Mouse (Mus musculus) testis, adult 2 months (tissue): ENCODE measurements around the gene Kirrel.

Source experiments
- CTCF ChIP-seq: fragments of 200-500 bp; IDR thresholded peaks from 2 replicates; pipeline ENCODE4 v1.5.1; 2012; ENCODE audit warnings: low read depth, mild to moderate bottlenecking, inconsistent platforms, low read length, moderate library complexity; ENCODE audit not compliant: control insufficient read depth, insufficient read depth, insufficient replicate concordance
- POLR2A ChIP-seq: fragments of 200-500 bp; IDR thresholded peaks from 2 replicates; pipeline ENCODE4 v1.6.1; 2012; ENCODE audit warnings: low read depth, mild to moderate bottlenecking, inconsistent platforms, low read length, moderate library complexity; ENCODE audit not compliant: control insufficient read depth

GRCm38 (mm10) chr3:87033357-87033756, 141.2 kb downstream of the Kirrel start:
- TF ChIP-seq POLR2A (no peak), CTCF (peak; percentile 93; the same call in 1 of the 2 replicates)
